Mouse (Mus musculus) cerebellum, adult 11 months (tissue): Measurements from ENCODE around the gene Zfand6.

Source experiments
- DNase-seq: peaks from one replicate; pipeline ENCODE4 v3.0.0; 2022

Gene Zfand6

DNA sequence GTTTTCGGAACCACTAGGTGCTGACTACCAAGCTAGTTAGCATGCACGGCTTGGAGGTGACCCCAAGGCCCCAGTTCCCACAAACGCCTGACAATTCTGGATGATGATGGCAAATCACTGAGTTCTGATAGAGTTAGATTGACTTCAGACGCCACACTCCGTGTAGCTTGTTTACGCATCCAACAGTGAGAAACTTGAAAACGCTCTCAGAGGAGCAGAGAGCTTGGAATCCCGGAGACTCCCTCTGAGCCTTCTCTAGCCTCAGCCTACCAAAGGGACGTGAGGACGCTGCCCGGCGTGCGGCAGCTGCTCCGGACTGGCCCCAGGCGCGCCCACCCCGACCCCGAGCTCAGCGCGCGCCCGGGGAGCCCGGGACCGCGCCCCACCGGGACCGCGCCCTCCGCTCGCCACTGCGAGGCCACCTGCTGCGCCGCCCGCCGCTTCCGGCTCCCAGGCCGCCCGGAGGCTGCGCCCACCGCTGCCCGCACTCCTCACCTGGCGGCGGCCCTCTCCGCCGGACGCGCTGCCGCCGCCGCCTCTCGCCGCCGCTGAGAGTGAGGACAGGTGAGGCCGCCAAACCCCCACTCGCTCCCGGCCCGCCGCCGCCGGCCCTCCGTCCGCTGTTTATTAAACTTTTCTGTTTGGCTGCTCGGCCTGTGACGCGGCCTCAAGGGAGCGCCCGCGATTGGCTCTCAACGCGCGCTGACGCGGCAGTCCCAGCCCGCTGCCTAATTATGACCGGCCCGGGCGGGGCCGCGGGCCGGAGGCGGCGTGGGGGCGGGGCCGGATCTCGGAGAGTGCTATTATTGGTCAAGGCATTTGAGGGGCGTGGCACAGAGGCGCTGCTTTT lies at the start of gene Zfand6:
Zfand6 (minus strand) TSS at position 709 of the 850 bp plus-strand sequence.
- peak; percentile 99 for DNase-seq

- DNase-seq = no peak
Measured at GRCm38 (mm10) chr7:84736803-84737202, 47.0 kb upstream of the Zfand6 start.

GRCm38 (mm10) chr7:84733038-84733437 lies 43.3 kb upstream of the Zfand6 start:
- peak; percentile 81 for DNase-seq

- DNase-seq = no peak
Measured at GRCm38 (mm10) chr7:84732052-84732451, 42.3 kb upstream of the Zfand6 start.

- DNase-seq = no peak
Measured at GRCm38 (mm10) chr7:84731076-84731475, 41.3 kb upstream of the Zfand6 start.

- no peak for DNase-seq
Measured at GRCm38 (mm10) chr7:84722804-84723459, 33.2 kb upstream of the Zfand6 start.

DNA sequence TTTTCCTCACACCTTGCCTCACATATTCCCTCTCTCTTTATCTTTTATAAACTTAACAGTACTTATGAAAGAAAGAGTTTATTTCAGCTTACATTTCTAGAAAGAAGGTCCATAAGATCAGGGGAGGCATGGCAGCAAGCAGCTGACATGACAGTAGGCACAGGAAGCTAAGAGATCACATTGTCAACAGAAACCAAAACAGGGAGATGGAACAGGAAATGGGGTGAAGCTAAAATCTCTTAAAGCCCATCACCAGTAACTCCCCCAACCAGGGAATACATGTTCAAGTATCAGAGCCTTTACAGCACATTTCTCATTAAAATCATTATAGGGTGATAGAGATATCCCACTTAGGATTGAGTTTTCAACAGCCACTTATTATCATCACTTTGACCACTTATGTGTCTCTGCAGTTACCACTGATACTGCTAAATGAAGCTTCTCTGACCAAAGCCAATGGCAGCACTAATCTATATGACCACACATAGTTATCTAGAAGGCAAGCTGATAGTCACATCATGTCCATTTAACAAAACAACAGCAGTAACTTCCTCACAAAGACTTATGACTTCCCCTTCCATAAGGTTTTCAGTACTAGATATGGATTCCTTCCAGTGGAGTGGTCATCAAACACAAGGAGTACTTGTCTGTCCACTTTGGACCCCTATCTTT lies 20.7 kb upstream of the Zfand6 start:
- no peak for DNase-seq

GRCm38 (mm10) chr7:84706877-84707276 lies 17.1 kb upstream of the Zfand6 start:
- DNase-seq = no peak

GRCm38 (mm10) chr7:84690101-84690509 lies 346 bp upstream of the Zfand6 start:
- DNase-seq = no peak

- DNase-seq = no peak
Measured at GRCm38 (mm10) chr7:84687653-84688580, 1.8 kb downstream of the Zfand6 start.

- DNase-seq = no peak
Measured at GRCm38 (mm10) chr7:84686380-84686779, 3.4 kb downstream of the Zfand6 start.

DNA sequence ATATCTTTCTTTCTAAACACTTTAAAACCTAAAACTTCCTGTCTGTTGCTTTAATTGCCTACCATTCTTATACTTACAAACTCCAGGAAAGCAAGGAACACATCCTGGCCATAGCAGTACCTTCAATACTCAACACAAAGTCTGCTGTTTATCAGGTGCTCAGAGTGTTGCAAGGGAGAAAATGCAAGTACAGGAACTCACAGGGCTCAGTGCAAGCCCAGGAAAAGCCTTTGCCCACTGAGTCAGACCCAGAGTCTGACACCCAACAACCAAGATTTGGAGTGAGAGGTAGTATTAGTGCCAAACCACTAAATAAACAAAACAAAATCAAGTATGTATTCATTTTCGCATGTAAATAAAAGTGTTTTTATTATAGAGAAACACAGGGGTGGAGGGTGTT lies 5.1 kb downstream of the Zfand6 start:
- no peak for DNase-seq

DNA sequence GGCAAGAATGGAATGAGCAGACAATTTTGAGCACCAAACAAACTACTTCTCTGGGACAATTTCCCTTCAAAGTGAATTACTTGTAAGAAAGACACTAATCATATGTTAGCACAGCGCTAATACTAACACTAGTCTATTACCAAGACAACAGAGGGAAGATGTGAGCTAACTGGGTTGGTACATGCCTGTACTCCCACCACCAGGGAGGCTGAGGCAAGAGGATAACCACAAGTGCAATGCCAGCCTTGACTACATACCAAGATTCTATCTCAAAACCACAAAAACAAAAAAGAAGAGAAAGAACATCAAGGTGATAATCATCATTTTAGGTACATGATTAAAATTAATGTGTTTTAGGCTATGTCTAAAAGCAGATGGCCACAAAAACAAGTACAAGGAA lies 8.2 kb downstream of the Zfand6 start:
- no peak for DNase-seq

DNA sequence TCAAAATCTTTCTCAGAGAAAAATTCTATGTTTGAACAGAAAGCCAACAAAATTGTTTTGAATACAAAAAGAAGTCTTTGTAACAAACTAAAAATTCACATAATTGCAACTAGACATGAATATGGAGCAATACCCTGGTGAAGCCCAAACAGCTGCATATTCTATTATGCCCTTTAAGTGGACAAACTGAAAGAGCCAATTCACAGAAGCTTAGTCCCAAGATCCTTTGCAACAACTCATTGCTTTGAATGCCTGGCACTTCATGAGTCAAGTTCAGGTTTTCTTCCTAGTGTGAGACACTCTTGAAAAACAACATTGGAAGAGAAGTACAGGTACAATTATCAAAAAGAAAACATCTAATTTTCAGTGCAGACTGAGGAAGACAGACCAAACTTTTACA lies 8.8 kb downstream of the Zfand6 start:
- no peak for DNase-seq

DNA sequence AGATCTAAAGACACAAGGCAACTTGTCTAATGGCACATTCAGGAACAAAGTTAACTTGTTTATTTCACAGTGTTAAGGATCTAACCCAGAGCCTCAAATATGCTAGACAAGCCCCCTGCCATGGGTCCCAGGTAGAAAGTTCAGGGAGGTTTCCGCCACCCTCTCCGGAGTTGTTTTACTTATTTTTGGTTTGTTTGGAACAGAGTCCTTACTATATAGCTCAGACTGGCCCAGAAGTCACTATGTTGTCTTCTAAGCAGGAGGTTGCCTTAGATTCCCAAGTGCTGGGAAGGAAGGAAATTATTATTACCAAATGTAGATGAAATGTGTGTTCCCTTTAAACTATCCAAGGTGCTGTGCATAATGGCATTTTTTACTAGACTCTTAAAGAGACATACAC lies 9.7 kb downstream of the Zfand6 start:
- DNase-seq = no peak

DNA sequence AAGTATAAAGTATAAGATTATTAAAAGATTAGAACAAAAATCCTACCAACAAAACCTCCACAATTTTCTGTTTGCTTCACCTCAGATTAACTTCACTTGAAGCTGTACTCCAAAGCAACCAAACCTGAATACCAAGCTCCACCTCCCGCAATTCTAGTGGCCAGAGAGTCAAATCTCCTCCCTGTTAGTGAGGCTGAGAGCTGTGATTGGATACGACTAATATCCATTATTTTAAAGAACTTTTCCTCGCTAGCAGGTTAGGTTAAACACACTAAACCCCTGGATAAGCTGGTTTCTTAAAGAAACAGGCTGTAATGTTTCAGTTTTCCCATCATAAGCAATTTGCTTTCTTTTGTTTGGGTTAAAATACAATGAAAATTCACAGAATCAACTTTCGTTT lies 10.5 kb downstream of the Zfand6 start:
- DNase-seq = peak; percentile 55

DNA sequence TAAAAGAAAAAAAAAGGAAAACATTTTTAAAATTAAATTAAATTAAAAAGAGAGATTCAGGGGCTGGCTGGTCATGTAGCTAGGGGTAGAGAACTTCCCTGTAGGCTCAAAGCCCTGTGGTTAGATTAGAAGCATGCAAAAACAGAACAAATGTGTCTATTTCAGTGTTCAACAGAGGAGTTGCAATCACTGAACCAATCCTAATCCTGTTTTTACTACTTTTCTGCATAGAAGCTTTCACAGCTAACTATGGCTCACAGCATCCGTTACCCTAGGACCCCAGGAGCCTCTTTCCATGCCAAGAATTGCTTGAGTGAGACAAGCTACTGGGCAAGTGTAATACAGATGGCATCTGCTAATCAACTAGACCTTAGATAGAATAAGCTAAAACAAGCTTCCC lies 16.7 kb downstream of the Zfand6 start:
- no peak for DNase-seq

- DNase-seq = no peak
Measured at GRCm38 (mm10) chr7:84669554-84670152, 20.1 kb downstream of the Zfand6 start.

- DNase-seq = peak; percentile 31
Measured at GRCm38 (mm10) chr7:84667946-84668345, 21.8 kb downstream of the Zfand6 start.

DNA sequence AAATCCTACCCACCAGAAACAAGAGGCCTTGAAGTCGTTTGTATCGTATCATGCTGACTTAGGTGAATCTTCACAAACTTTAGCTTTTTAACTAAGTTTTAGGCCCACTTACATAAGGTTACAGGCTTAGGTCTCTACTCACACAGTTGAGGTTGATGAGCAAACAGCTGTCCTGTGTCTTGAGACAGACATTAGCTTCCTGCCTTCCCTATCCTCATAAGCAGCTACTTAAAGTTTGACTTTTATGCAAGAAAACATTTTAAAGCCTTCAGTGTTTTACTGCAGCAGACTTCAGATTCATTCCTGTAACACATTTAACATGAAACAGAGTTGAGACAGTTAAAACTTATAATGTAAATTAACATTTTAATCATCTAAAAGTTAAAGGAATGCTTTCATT lies 37.0 kb downstream of the Zfand6 start:
- DNase-seq = no peak

GRCm38 (mm10) chr7:84651987-84652321 lies 37.8 kb downstream of the Zfand6 start:
- DNase-seq = no peak

- DNase-seq = no peak
Measured at GRCm38 (mm10) chr7:84651303-84651986, 38.3 kb downstream of the Zfand6 start.
